Mouse (Mus musculus): Measurements from ENCODE around the gene Usp2.

DNA sequence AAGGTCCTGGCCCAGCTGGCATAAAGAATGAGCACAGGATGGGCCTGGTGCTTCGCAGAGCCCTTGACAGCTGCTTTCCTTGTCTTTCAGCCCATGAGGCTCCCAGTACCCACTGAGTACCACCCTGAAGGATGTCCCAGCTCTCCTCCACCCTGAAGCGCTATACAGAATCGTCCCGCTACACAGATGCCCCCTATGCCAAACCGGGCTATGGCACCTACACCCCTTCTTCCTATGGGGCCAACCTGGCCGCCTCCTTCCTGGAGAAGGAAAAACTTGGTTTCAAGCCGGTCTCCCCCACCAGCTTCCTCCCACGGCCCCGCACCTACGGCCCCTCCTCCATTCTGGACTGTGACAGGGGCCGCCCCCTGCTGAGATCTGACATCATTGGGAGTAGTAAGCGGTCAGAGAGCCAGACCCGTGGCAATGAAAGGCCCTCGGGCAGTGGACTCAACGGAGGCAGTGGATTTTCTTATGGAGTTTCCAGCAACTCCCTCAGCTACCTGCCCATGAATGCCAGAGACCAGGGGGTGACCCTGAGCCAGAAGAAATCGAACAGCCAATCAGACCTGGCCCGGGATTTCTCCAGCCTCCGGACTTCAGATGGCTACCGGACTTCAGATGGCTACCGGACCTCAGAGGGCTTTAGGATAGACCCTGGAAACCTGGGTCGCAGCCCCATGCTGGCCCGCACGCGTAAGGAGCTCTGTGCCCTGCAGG is 8.6 kb downstream of the Usp2 start:
- TF ChIP-seq TAL1 (IDR thresholded peaks at IDR 0.05; ENCODE audit: low read length) (no peak), CTCF (IDR thresholded peaks at IDR 0.05 in 2 of 3, conservative IDR thresholded peaks at IDR 0.05 in 1 of 3; ENCODE audit: control insufficient read depth in 1 of 3, insufficient read depth in 1 of 3, low read depth in 2 of 3, low read length in 3 of 3, poor library complexity in 1 of 3, severe bottlenecking in 1 of 3) (no peak), GATA1 (IDR thresholded peaks at IDR 0.05; ENCODE audit: low read depth, low read length) (no peak), ZMIZ1 (IDR thresholded peaks at IDR 0.05; ENCODE audit: low read depth, low read length) (no peak), BHLHE40 (IDR thresholded peaks at IDR 0.05; ENCODE audit: borderline replicate concordance, low read depth, low read length) (no peak), USF1 (IDR thresholded peaks at IDR 0.05; ENCODE audit: low read depth, low read length) (no peak), POLR2A (IDR thresholded peaks at IDR 0.05; ENCODE audit: control insufficient read depth in 1 of 2, insufficient read depth in 1 of 2, low read depth in 1 of 2, low read length in 2 of 2, poor library complexity in 1 of 2) (no peak), USF2 (IDR thresholded peaks at IDR 0.05; ENCODE audit: borderline replicate concordance in 1 of 2, insufficient read depth in 1 of 2, low read depth in 1 of 2, low read length in 2 of 2) (no peak), EP300 (IDR thresholded peaks at IDR 0.05; ENCODE audit: low read depth in 1 of 2, low read length in 2 of 2) (no peak), HCFC1 (IDR thresholded peaks at IDR 0.05; ENCODE audit: low read depth, low read length) (no peak), MAFK (IDR thresholded peaks at IDR 0.05; ENCODE audit: borderline replicate concordance, low read depth, low read length) (no peak)

Measured in MEL (cell line).